Mouse (Mus musculus) stomach, postnatal 0 days (tissue): ENCODE results near the gene Tuft1.

Source experiments
- CTCF ChIP-seq: IDR thresholded peaks from 2 replicates; pipeline ENCODE4 v1.5.1; 2016; ENCODE audit warnings: antibody characterized with exemption, low read depth, mild to moderate bottlenecking, moderate library complexity
- EP300 ChIP-seq: optimal IDR thresholded peaks from 2 replicates; pipeline ENCODE3; 2016; ENCODE audit warnings: antibody characterized with exemption

DNA sequence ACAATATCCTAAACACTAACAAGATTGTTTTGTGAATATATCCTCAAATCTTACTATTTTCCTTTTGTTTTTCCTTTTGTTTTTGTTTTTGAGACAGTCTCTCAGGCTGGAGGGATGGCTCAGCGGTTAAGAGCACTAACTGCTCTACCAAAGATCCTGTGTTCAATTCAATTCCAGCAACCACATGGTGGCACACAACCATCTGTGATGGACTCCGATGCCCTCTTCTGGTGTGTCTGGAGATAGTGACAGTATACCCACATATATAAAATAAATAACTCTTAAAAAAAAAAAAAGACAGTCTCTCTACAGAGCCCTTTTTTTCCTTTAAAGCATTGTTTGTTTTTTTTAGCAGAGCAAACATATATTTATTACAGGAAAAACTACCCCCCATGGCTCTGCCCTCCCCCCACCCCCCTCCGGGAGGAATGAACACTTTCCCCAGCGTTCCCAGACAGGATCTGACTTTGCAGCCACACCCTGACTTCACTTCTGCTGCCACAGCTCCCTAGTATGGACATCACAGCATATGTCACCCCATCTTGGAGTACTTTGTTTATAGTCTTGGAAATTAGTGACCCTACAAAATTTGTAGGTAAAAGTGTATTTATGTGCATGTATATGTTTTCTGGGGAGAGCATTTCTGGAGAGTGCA, 94.2 kb downstream of the Tuft1 start:
- peak; percentile 22; the same call in 1 of the 2 replicates for TF ChIP-seq CTCF
- TF ChIP-seq EP300: no peak
